Mouse (Mus musculus) testis, adult 2 months (tissue): Measurements from ENCODE around the gene Tspan17.

Experiments
- CTCF ChIP-seq: fragments of 200-500 bp; IDR thresholded peaks from 2 replicates; pipeline ENCODE4 v1.5.1; 2012; ENCODE audit warnings: low read depth, mild to moderate bottlenecking, inconsistent platforms, low read length, moderate library complexity; ENCODE audit not compliant: control insufficient read depth, insufficient read depth, insufficient replicate concordance
- POLR2A ChIP-seq: fragments of 200-500 bp; IDR thresholded peaks from 2 replicates; pipeline ENCODE4 v1.6.1; 2012; ENCODE audit warnings: low read depth, mild to moderate bottlenecking, inconsistent platforms, low read length, moderate library complexity; ENCODE audit not compliant: control insufficient read depth

GRCm38 (mm10) chr13:54759496-54759895 lies 29.7 kb upstream of the Tspan17 start:
- TF ChIP-seq CTCF (no peak), POLR2A (no peak)
